25 mouse cellular contexts compared by ENCODE assay signal in genomic region chr5:150325411-150325810, GRCm38 (mm10).
"Had no signal": no experiment of that assay in that cellular context is flagged by ENCODE, and none has a peak within 500 bp of the region (broad histone marks: within the 10 kb centered on the region; RNA-seq: fewer than 3 reads in every experiment).

No protein-coding gene starts in this region.

- H3K4me3 ChIP-seq: heart, embryonic 10.5 days; heart, embryonic 13.5 days; heart, embryonic 15.5 days; hindbrain, embryonic 13.5 days; kidney, embryonic 15.5 days; limb, embryonic 13.5 days; limb, embryonic 15.5 days; liver, embryonic 12.5 days had no signal

- ATAC-seq: hindbrain, postnatal 0 days; intestine, embryonic 16.5 days; liver, embryonic 12.5 days had no signal

- H3K36me3 ChIP-seq: kidney, embryonic 15.5 days; limb, embryonic 13.5 days; limb, embryonic 15.5 days; liver, embryonic 12.5 days had no signal

- H3K9me3 ChIP-seq: heart, embryonic 10.5 days; heart, embryonic 15.5 days; hindbrain, embryonic 13.5 days; kidney, embryonic 15.5 days; limb, embryonic 13.5 days; limb, embryonic 15.5 days; liver, embryonic 12.5 days had no signal

- H3K9ac ChIP-seq: heart, embryonic 13.5 days; heart, embryonic 15.5 days; hindbrain, embryonic 13.5 days; kidney, embryonic 15.5 days; limb, embryonic 13.5 days; limb, embryonic 15.5 days; liver, embryonic 12.5 days; liver, embryonic 14.5 days had no signal

- H3K27ac ChIP-seq: heart, embryonic 10.5 days; heart, embryonic 13.5 days; heart, embryonic 15.5 days; hindbrain, embryonic 13.5 days; hindbrain, postnatal 0 days; kidney, embryonic 15.5 days; kidney, postnatal 0 days; limb, embryonic 13.5 days; limb, embryonic 15.5 days; liver, embryonic 12.5 days; liver, embryonic 14.5 days had no signal

- H3K4me1 ChIP-seq: heart, embryonic 15.5 days; limb, embryonic 13.5 days; limb, embryonic 15.5 days; liver, embryonic 12.5 days had no signal

- H3K4me2 ChIP-seq: heart, embryonic 13.5 days; heart, embryonic 15.5 days; hindbrain, embryonic 13.5 days; kidney, embryonic 15.5 days; limb, embryonic 13.5 days; limb, embryonic 15.5 days; liver, embryonic 12.5 days had no signal

- H3K27me3 ChIP-seq: heart, embryonic 13.5 days; heart, embryonic 15.5 days; hindbrain, embryonic 13.5 days; kidney, embryonic 15.5 days; limb, embryonic 13.5 days; limb, embryonic 15.5 days; liver, embryonic 12.5 days had no signal

- DNase-seq: gastrocnemius, postnatal 14 days; gastrocnemius, postnatal 36 days; heart, adult 18-20 months; heart, postnatal 14 days; heart, postnatal 36 days; kidney, adult 11 months; kidney, adult 2 months; kidney, adult 9 months; kidney, postnatal 14 days; kidney, postnatal 36 days; layer of hippocampus, adult 9-11 months; layer of hippocampus, postnatal 36 days; left cerebral cortex, postnatal 4 days had no signal
